Mouse (Mus musculus) liver, postnatal 0 days (tissue): ENCODE data around the gene Acad12. TPM values are rescaled to one million over a fixed set of nuclear protein-coding genes. Genes with fewer than 3 reads are reported as not detected.

Experiments used
- ATAC-seq: fragments of 200-750 bp; cut with Nextera tagmentation; 2 replicates; pipeline ENCODE4 v1.8.0; 2017; ENCODE audit warnings: mild to moderate bottlenecking, moderate library complexity
- DNase-seq: peaks from one replicate; pipeline ENCODE4 v3.0.0-alpha.2; 2016
- H3K27ac ChIP-seq: fragments of 300-500 bp; sonication (generic); 2 replicates; pipeline ENCODE4 v1.5.1; 2014; ENCODE audit warnings: antibody characterized with exemption, moderate library complexity, mild to moderate bottlenecking, low read depth
- H3K27me3 ChIP-seq: fragments of 300-500 bp; sonication (generic); 2 replicates; pipeline ENCODE4 v1.6.1; 2014; ENCODE audit warnings: low read length, control low read depth, mixed read lengths; ENCODE audit not compliant: insufficient read depth
- H3K36me3 ChIP-seq: fragments of 300-500 bp; sonication (generic); replicated peaks from 2 replicates; pipeline ENCODE4 v1.6.1; 2014; ENCODE audit warnings: mild to moderate bottlenecking, control low read depth, low read length, moderate library complexity, mixed read lengths; ENCODE audit not compliant: insufficient read depth
- H3K4me1 ChIP-seq: fragments of 300-500 bp; sonication (generic); 2 replicates; pipeline ENCODE4 v1.6.1; 2014; ENCODE audit warnings: antibody characterized with exemption, mild to moderate bottlenecking, control low read depth; ENCODE audit not compliant: insufficient read depth
- H3K4me2 ChIP-seq: fragments of 300-500 bp; sonication (generic); 2 replicates; pipeline ENCODE4 v1.6.1; 2014; ENCODE audit warnings: low read depth, mild to moderate bottlenecking, low read length, moderate library complexity, mixed read lengths
- H3K4me3 ChIP-seq: fragments of 300-500 bp; sonication (generic); 2 replicates; pipeline ENCODE4 v1.5.1; 2014; ENCODE audit warnings: low read depth, low read length
- H3K9ac ChIP-seq: fragments of 300-500 bp; sonication (generic); replicated peaks from 2 replicates; pipeline ENCODE4 v1.6.1; 2014; ENCODE audit warnings: mild to moderate bottlenecking, moderate library complexity
- H3K9me3 ChIP-seq: fragments of 300-500 bp; sonication (generic); 2 replicates; pipeline ENCODE4 v1.6.1; 2016; ENCODE audit warnings: mild to moderate bottlenecking, control low read depth, low read length, mixed read lengths
- CTCF ChIP-seq: sonication (generic); IDR thresholded peaks from 2 replicates; pipeline ENCODE4 v1.5.1; 2016; ENCODE audit warnings: antibody characterized with exemption, low read depth
- EP300 ChIP-seq: IDR thresholded peaks from 2 replicates; pipeline ENCODE4 v1.6.1; 2016; ENCODE audit warnings: antibody characterized with exemption, low read depth, mild to moderate bottlenecking
- WGBS: fragments of 180-500 bp; shearing (Covaris S2); extraction: QIAGEN DNeasy Blood & Tissue Kit; methylation state at CpG from one replicate; pipeline ENCODE4 v1.1.7; 2014; ENCODE audit not compliant: insufficient replicate concordance; 5-methylcytosine and 5-hydroxymethylcytosine counted together
- polyA plus RNA-seq: library from polyadenylated mRNA; unstranded; fragments of >200 nt; fragmentation: Nextera tagmentation; extraction: Ambion mirVana; gene quantifications from 2 replicates; pipeline ENCODE4 v1.2.1, GENCODE M21; 2015

The Acad12 gene
- polyA plus RNA-seq, 1 experiment from 2014 or later: 1.6 TPM

DNA sequence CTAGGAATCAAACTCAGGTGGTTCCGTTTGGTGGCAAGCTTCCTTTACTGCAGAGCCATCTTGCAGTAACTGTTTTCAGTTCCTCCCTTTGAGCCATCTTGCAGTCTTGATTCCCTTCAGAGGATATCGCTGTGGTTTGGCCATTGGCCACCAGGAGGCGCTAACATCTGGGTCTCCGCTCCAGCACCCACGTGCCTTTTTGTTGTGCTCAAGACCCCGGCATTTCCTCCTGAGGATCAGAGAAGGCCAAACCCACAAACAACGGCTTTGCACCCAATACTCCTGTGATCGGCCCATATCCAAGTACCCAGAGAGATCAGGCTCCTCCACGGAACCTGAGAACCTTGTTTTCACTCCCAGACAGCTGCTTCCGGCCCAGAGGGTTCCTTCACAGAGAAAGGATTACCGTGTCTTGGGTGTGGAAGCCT lies 54.3 kb downstream of the Acad12 start:
- ATAC-seq: peak; percentile 42
- peak; percentile 90 for DNase-seq
- 0 out of 2 replicates have a peak overlapping the region, but pooled peaks have one; percentile 9 for H3K9ac ChIP-seq

GRCm38 (mm10) chr5:121562436-121562835 lies 56.3 kb downstream of the Acad12 start:
- peaks cover 5% of the 10 kb centered on the region; the same call in 1 of the 2 replicates for H3K36me3 ChIP-seq
- no peak overlapping the region for H3K4me3 ChIP-seq
- no peak overlapping the region for H3K4me2 ChIP-seq
- ATAC-seq (no peak), DNase-seq (no peak)
- H3K27me3 ChIP-seq: no peaks in the 10 kb centered on the region
- peaks cover 6% of the 10 kb centered on the region; the same call in 1 of the 2 replicates for H3K4me1 ChIP-seq
- no peak overlapping the region for H3K9ac ChIP-seq
- H3K9me3 ChIP-seq: no peaks in the 10 kb centered on the region
- TF ChIP-seq EP300 (no peak), CTCF (no peak)
- H3K27ac ChIP-seq: no peak overlapping the region
- whole genome bisulfite sequencing: 79% methylated on average over 3 of the region's 3 CpGs

More for the DNA sequence above, 54.3 kb downstream of the Acad12 start:
- H3K27ac ChIP-seq: 0 out of 2 replicates have a peak overlapping the region, but pooled peaks have one; percentile 13
- H3K4me2 ChIP-seq: peak overlapping the region; percentile 60
- no peaks in the 10 kb centered on the region for H3K27me3 ChIP-seq
- H3K9me3 ChIP-seq: no peaks in the 10 kb centered on the region
- peaks cover 6% of the 10 kb centered on the region; the same call in 1 of the 2 replicates for H3K4me1 ChIP-seq
- TF ChIP-seq EP300: no peak
- peak; percentile 96 for TF ChIP-seq CTCF
- 3% methylated on average over 11 of the region's 11 CpGs for WGBS
- H3K36me3 ChIP-seq: peaks cover 24% of the 10 kb centered on the region
- peak overlapping the region; percentile 27; the same call in 1 of the 2 replicates for H3K4me3 ChIP-seq

DNA sequence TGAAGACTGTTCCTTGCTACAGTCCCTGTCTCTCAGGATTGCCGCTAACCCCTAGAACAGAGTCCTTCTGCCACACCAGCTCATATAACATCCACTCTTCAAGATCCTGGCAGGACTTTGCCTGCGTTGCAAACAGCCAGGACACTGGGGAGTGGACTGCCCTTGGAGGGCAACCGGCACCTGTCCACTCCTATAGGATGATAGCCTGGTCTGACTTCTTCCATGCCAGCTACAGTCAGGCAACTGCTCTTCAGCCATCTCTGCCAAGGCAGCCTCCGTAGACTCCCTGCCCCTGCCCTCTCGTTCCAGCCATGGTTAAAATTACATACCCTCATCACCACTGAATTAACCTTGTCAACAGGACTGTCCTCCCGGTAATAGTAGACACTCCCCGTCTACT lies 69.5 kb downstream of the Acad12 start:
- no peaks in the 10 kb centered on the region for H3K9me3 ChIP-seq
- ATAC-seq (no peak), DNase-seq (no peak)
- no peak for TF ChIP-seq EP300
- no peak for TF ChIP-seq CTCF
- peaks cover 5% of the 10 kb centered on the region for H3K4me1 ChIP-seq
- H3K9ac ChIP-seq: no peak overlapping the region
- H3K27me3 ChIP-seq: no peaks in the 10 kb centered on the region
- H3K27ac ChIP-seq: no peak overlapping the region
- no peaks in the 10 kb centered on the region for H3K36me3 ChIP-seq
- H3K4me3 ChIP-seq: no peak overlapping the region
- H3K4me2 ChIP-seq: no peak overlapping the region
- WGBS: 81% methylated on average over 7 of the region's 7 CpGs

- 76% methylated on average over 3 of the region's 3 CpGs for WGBS
Observed at GRCm38 (mm10) chr5:121547084-121547483, 71.7 kb downstream of the Acad12 start.

More at GRCm38 (mm10) chr5:121547084-121547483, 71.7 kb downstream of the Acad12 start:
- Histone ChIP-seq H3K4me3 (no peak overlapping the region), H3K4me1 (peaks cover 18% of the 10 kb centered on the region), H3K27ac (no peak overlapping the region), H3K4me2 (peak overlapping the region; percentile 71), H3K36me3 (no peaks in the 10 kb centered on the region), H3K9ac (no peak overlapping the region), H3K27me3 (no peaks in the 10 kb centered on the region), H3K9me3 (no peaks in the 10 kb centered on the region)
- TF ChIP-seq CTCF (no peak), EP300 (0 out of 2 replicates have a peak, but pooled peaks have one; percentile 26)
- DNase-seq (no peak), ATAC-seq (no peak)

Other genes starting within 250 kb of the Acad12 start
- gene Trafd1, start 233.3 kb downstream of the Acad12 start, polyA plus RNA-seq: 28.6 and 30.6 TPM in 2 replicates
- gene Naa25, start 221.0 kb downstream of the Acad12 start, polyA plus RNA-seq: 12.5 and 12.9 TPM in 2 replicates
- 0.86 TPM in 2 replicates for gene Tmem116, start 167.0 kb downstream of the Acad12 start, polyA plus RNA-seq
- gene Erp29, start 166.4 kb downstream of the Acad12 start, polyA plus RNA-seq: 69.4 and 69.7 TPM in 2 replicates
- gene Adam1b, start 115.5 kb downstream of the Acad12 start, polyA plus RNA-seq: not detected in 2 replicates
- 0.15 and 0.25 TPM in 2 replicates for gene Adam1a, start 73.5 kb downstream of the Acad12 start, polyA plus RNA-seq
- gene Gm42878, start 73.5 kb downstream of the Acad12 start, polyA plus RNA-seq: not detected in 2 replicates
- 15.5 and 18.1 TPM in 2 replicates for gene Mapkapk5, start 73.0 kb downstream of the Acad12 start, polyA plus RNA-seq
- 395 and 411 TPM in 2 replicates for gene Aldh2, start 25.1 kb downstream of the Acad12 start, polyA plus RNA-seq
- 5.9 and 6.5 TPM in 2 replicates for gene Acad10, start 41.6 kb upstream of the Acad12 start, polyA plus RNA-seq
- 37.9 and 41.0 TPM in 2 replicates for gene Brap, start 41.6 kb upstream of the Acad12 start, polyA plus RNA-seq
- 31.6 and 42.8 TPM in 2 replicates for gene Atxn2, start 92.4 kb upstream of the Acad12 start, polyA plus RNA-seq
- gene Sh2b3, start 218.7 kb upstream of the Acad12 start, polyA plus RNA-seq: 9.0 and 9.1 TPM in 2 replicates
- gene Pheta1, start 230.0 kb upstream of the Acad12 start, polyA plus RNA-seq: 4.8 and 5.7 TPM in 2 replicates